Mouse (Mus musculus) ES-E14 (cell line): Measurements from ENCODE around the gene Cryzl1. TPM values are rescaled to one million over a fixed set of nuclear protein-coding genes. Genes with fewer than 3 reads are reported as not detected.
A peak's percentile ranks its signal among the peaks of the same experiment; 100 is the strongest.

Experiments
- DNase-seq: peaks from one replicate; pipeline ENCODE4 v3.0.0-alpha.2; 2013; ENCODE audit warnings: low read depth, low spot score
- H3K27ac ChIP-seq: 2 replicates; pipeline ENCODE4 v1.5.1; 2012; ENCODE audit warnings: low read depth, mild to moderate bottlenecking, low read length, moderate library complexity, mixed read lengths; ENCODE audit not compliant: poor library complexity, insufficient read depth, severe bottlenecking
- H3K36me3 ChIP-seq: 2 replicates; pipeline ENCODE4 v1.6.1; 2012; ENCODE audit warnings: mild to moderate bottlenecking, low read length, moderate library complexity, mixed read lengths; ENCODE audit not compliant: control insufficient read depth, poor library complexity, insufficient read depth, severe bottlenecking
- H3K4me1 ChIP-seq, 2 experiments: fragments of 150-350 bp in 1 of 2; sonication (generic) in 1 of 2; 2 replicates each; pipeline ENCODE4 v1.6.1; 2012; ENCODE audit warnings: low read length in 2 of 2, mild to moderate bottlenecking in 1 of 2, mixed read lengths in 1 of 2; ENCODE audit not compliant: control insufficient read depth in 2 of 2, insufficient read depth in 2 of 2, poor library complexity in 1 of 2
- H3K4me3 ChIP-seq, 2 experiments: fragments of 150-350 bp in 1 of 2; sonication (generic) in 1 of 2; 2 replicates each; pipeline ENCODE4 v1.5.1; 2012; ENCODE audit warnings: low read length in 2 of 2, low read depth in 1 of 2, mild to moderate bottlenecking in 1 of 2, mixed read lengths in 1 of 2; ENCODE audit not compliant: insufficient read depth in 1 of 2, poor library complexity in 1 of 2, severe bottlenecking in 1 of 2
- H3K9ac ChIP-seq: 2 replicates; pipeline ENCODE4 v1.6.1; 2012; ENCODE audit warnings: low read depth, mild to moderate bottlenecking, low read length, mixed read lengths; ENCODE audit not compliant: poor library complexity, insufficient read depth, severe bottlenecking
- H3K9me3 ChIP-seq: fragments of 150-350 bp; sonication (generic); 2 replicates; pipeline ENCODE4 v1.6.1; 2012; ENCODE audit warnings: low read depth, mild to moderate bottlenecking, low read length; ENCODE audit not compliant: control insufficient read depth, insufficient read depth
- CHD2 ChIP-seq: IDR thresholded peaks from 2 replicates; pipeline ENCODE4 v1.6.1; 2014; ENCODE audit warnings: mild to moderate bottlenecking, low read depth, low read length, inconsistent platforms
- HCFC1 ChIP-seq: IDR thresholded peaks from 2 replicates; pipeline ENCODE4 v1.6.1; 2012; ENCODE audit warnings: low read length, inconsistent platforms, borderline replicate concordance; ENCODE audit not compliant: insufficient read depth
- MAFK ChIP-seq: IDR thresholded peaks from 2 replicates; pipeline ENCODE4 v1.6.1; 2014; ENCODE audit warnings: mild to moderate bottlenecking, low read depth, low read length, inconsistent platforms; ENCODE audit not compliant: insufficient read depth
- ZC3H11A ChIP-seq: IDR thresholded peaks from 2 replicates; pipeline ENCODE4 v1.6.1; 2012; ENCODE audit warnings: low read depth, mild to moderate bottlenecking, inconsistent platforms, low read length, borderline replicate concordance
- ZNF384 ChIP-seq: IDR thresholded peaks from 2 replicates; pipeline ENCODE4 v1.6.1; 2012; ENCODE audit warnings: low read depth, low read length, inconsistent platforms
- in situ Hi-C, 2 experiments: fragments of 600-800 bp; cut with MboI; formaldehyde crosslinking; loops; one replicate each; pipeline ENCODE4 v1.15.1; 2025; ENCODE audit warnings: low sequenced_read_pairs in 2 of 2, inconsistent platforms in 1 of 2; ENCODE audit not compliant: unreplicated experiment in 2 of 2
- total RNA-seq: library from RNA; depleted of rRNA; stranded (reverse); fragments of 300-350 nt; gene quantifications from 2 replicates; pipeline ENCODE4 v1.2.3, GENCODE M21; 2012

The Cryzl1 gene
- total RNA-seq, 1 experiment: 19.0 TPM

DNA sequence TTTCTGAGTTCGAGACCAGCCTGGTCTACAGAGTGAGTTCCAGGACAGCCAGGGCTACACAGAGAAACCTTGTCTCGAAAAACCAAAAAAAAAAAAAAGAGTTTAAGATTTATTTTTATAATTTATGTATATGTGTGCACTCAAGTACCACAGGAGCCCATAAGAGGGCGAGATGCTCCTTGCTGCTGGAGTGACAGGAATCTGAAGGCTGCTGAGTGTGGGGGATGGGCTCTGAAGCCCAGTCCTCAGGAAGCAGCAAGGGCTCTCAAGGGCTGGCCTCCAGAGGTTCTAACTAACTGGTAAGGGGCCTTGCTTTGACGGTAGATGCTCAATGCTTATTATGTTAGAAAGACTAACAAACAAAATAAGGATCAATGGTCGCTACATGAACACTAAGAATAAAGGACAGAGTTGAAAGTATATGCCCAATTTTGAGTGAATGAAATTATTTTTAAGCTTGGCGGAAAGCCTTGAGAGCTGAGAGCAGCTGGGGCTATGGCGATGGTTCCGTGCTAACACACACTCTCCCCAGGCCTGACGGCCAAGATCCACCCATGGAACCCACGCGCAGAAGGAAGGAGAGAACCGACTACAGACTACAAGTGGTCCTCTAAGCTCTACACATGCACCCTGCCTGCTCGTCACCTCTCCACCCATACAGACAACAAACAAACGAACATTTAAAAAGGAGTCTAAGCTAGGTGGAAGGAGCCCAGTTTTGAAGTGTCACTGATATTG, 24.0 kb downstream of the Cryzl1 start:
- in situ Hi-C loops: loop anchor here (25.0 kb wide), 1 partner anchor 208 kb away; no protein-coding TSS in a partner anchor

DNA sequence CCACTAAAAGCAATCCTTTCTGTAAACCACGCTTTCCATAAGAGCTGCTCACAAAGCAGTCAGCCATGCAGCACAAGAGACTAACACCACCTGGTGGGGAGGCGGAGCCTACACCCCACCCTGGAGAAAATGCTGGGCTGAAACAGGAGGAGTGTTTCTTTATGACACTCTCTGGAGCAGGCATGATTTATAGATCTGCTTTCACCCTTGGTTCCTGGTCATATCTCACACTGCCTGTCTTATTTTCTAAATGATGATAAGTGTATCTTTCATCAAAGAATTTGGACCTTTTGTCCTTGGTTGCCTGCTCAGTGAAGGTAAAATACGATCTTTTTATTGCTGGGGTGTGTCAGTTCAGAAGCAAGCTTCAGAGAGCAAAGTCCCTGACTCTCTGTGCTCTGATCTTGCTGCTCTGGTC, 26.0 kb downstream of the Cryzl1 start:
- Histone ChIP-seq H3K4me3 (no peak overlapping the region), H3K36me3 (peaks cover 9% of the 10 kb centered on the region; the same call in 1 of the 2 replicates), H3K9ac (no peak overlapping the region), H3K4me1 (peaks cover 0 to 2% of the 10 kb centered on the region in 2 experiments; a peak in 1 of 4 replicates), H3K9me3 (no peaks in the 10 kb centered on the region), H3K27ac (no peak overlapping the region)
- no peak for TF ChIP-seq MAFK
- no peak for TF ChIP-seq CHD2
- TF ChIP-seq HCFC1: no peak
- TF ChIP-seq ZNF384: no peak
- no peak for TF ChIP-seq ZC3H11A
- DNase-seq: no peak
- in situ Hi-C loops: loop anchor here (25.0 kb wide), 1 partner anchor 210 kb away; no protein-coding TSS in a partner anchor

More for the DNA sequence above, 24.0 kb downstream of the Cryzl1 start:
- H3K27ac ChIP-seq: no peak overlapping the region
- TF ChIP-seq ZC3H11A (no peak), CHD2 (no peak), MAFK (no peak), HCFC1 (no peak), ZNF384 (no peak)
- DNase-seq: no peak
- H3K4me1 ChIP-seq: peaks cover 0 to 2% of the 10 kb centered on the region in 2 experiments; a peak in 1 of 4 replicates
- no peak overlapping the region for H3K4me3 ChIP-seq
- peaks cover 4% of the 10 kb centered on the region; the same call in 1 of the 2 replicates for H3K9me3 ChIP-seq
- H3K36me3 ChIP-seq: peaks cover 5% of the 10 kb centered on the region; the same call in 1 of the 2 replicates
- H3K9ac ChIP-seq: no peak overlapping the region

DNA sequence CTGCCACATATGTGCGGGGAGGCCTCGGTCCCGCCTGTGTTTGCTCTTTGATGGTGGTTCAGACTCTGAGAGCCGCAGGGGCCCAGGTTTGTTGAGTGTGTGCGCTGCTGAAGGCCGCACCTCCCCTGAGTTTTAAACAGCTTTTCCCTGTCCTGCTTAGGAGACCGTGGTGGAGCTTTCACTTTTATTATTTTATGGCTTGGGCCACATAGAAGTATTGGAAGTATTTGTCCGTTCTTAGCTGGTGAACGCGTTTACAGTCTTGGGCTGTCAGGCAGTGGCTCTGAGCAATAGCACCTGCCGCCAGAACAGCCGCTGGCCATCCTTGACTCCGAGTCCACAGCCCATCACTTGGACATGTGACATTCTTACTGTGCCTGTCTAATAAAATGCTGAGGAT, 26.9 kb downstream of the Cryzl1 start:
- in situ Hi-C loops: loop anchor here (25.0 kb wide), 1 partner anchor 210 kb away; no protein-coding TSS in a partner anchor
- Histone ChIP-seq H3K4me3 (no peak overlapping the region), H3K36me3 (peaks cover 11% of the 10 kb centered on the region; the same call in 1 of the 2 replicates), H3K9ac (no peak overlapping the region), H3K4me1 (peaks cover 0 to 2% of the 10 kb centered on the region in 2 experiments; a peak in 1 of 4 replicates), H3K9me3 (no peaks in the 10 kb centered on the region), H3K27ac (no peak overlapping the region)
- no peak for TF ChIP-seq ZNF384
- TF ChIP-seq HCFC1: no peak
- no peak for TF ChIP-seq CHD2
- no peak for TF ChIP-seq ZC3H11A
- no peak for TF ChIP-seq MAFK
- no peak for DNase-seq

DNA sequence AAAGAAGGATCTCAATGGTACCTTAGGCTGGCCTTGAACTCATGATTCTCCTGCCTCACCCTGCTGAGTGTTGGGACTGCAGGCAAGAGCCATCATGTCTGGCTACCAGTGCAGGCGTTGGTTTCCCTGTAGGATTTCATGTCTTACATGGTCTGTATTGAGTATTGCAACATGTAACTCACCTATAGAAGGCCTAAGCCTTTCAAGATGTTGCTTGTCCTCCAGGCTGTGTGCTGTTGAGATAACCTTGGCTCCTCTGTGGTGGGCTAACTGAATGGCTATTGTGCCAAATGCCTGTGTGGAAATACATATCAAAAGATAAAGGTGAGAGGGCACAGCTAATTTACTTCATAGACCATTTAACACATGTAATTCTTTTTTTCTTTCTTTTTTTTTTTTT, 29.8 kb downstream of the Cryzl1 start:
- Histone ChIP-seq H3K4me3 (no peak overlapping the region), H3K36me3 (peaks cover 14% of the 10 kb centered on the region; the same call in 1 of the 2 replicates), H3K9ac (no peak overlapping the region), H3K9me3 (no peaks in the 10 kb centered on the region), H3K27ac (no peak overlapping the region), H3K4me1 (0 out of 4 replicates have a peak, but pooled peaks cover 0 to 2% of the 10 kb centered on the region in 2 experiments)
- DNase-seq: no peak
- no peak for TF ChIP-seq MAFK
- TF ChIP-seq ZNF384: 0 out of 2 replicates have a peak, but pooled peaks have one; percentile 16
- in situ Hi-C loops: no loop called here
